Mouse (Mus musculus): ENCODE results near the gene Mogat2.

- no peak for TF ChIP-seq CTCF (IDR thresholded peaks at IDR 0.05; ENCODE audit: extremely low read depth, insufficient read length, insufficient replicate concordance, low read depth, low read length)
- TF ChIP-seq POLR2A (IDR thresholded peaks at IDR 0.05; ENCODE audit: low read depth, low read length), result no peak
These were observed 13.0 kb downstream of the Mogat2 start for GRCm38 (mm10) chr7:99225421-99225820.
